Mouse (Mus musculus): ENCODE data around the gene Maff. TPM values are rescaled to one million over a fixed set of nuclear protein-coding genes. Genes with fewer than 3 reads are reported as not detected.
A peak's percentile ranks its signal among the peaks of the same experiment; 100 is the strongest.

Gene Maff
- polyA plus RNA-seq, 1 experiment, result 15.6 TPM

DNA sequence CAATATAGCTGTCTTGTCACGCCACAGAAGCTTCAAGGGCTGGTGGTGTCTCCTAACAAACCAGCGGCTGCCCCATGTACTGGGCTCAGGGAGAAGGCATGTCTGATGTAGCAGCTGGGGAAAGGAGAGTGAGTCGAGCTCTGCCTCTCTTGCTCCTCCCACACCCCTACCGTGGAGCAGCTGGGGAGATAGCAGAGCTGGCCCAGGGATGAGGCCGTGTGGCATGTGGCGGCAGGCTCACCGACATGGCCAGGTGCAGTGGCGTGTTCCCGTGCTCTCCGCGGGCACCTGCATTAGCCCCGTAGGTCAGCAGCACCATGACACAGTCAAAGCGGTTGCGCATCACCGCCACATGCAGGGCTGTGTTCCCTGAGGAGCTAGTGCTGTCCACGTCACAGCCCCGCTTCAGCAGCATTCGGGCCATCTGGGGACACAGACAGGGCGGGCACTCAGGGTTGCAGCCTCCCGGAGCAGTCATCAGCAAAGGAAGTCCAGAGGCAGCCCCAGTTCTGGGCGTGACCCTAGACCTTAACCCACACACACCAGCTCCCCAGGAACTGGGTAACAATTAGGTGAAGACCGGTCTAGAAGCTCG, 40.3 kb upstream of the Maff start:
- Histone ChIP-seq H3K4me3 (no peak overlapping the region), H3K79me2 (ENCODE audit: control insufficient read depth, insufficient read depth) (no peaks in the 10 kb centered on the region), H3K4me2 (ENCODE audit: low read depth) (no peak overlapping the region), H3K36me3 (ENCODE audit: control insufficient read depth, insufficient read depth) (peaks cover 9% of the 10 kb centered on the region), H3K27me3 (ENCODE audit: control insufficient read depth, insufficient read depth, insufficient read length) (no peaks in the 10 kb centered on the region), H3ac (ENCODE audit: control insufficient read depth, insufficient read length) (no peak overlapping the region)
- TF ChIP-seq TCF3 (IDR thresholded peaks at IDR 0.05; ENCODE audit: insufficient read length, low read depth) (peak; percentile 38), CEBPB (IDR thresholded peaks at IDR 0.05; ENCODE audit: insufficient read depth, poor library complexity, severe bottlenecking) (no peak), MYOG (IDR thresholded peaks at IDR 0.05; ENCODE audit: control insufficient read depth in 1 of 3, insufficient read depth in 1 of 3, insufficient read length in 2 of 3, low read depth in 2 of 3) (peak in 2 of 3 experiments; percentile 86 to 91), MYOD1 (IDR thresholded peaks at IDR 0.05; ENCODE audit: control insufficient read depth in 1 of 3, insufficient read length in 2 of 3, low read depth in 2 of 3) (peak in 2 of 3 experiments; percentile 72 to 88)

- Histone ChIP-seq H3K79me2 (ENCODE audit: control insufficient read depth, insufficient read depth) (no peaks in the 10 kb centered on the region), H3K36me3 (ENCODE audit: control insufficient read depth, insufficient read depth) (peaks cover 9% of the 10 kb centered on the region), H3K4me2 (ENCODE audit: low read depth) (no peak overlapping the region), H3ac (ENCODE audit: control insufficient read depth, insufficient read length) (no peak overlapping the region), H3K4me3 (no peak overlapping the region), H3K27me3 (ENCODE audit: control insufficient read depth, insufficient read depth, insufficient read length) (no peaks in the 10 kb centered on the region)
- no peak for TF ChIP-seq USF1 (IDR thresholded peaks at IDR 0.05; ENCODE audit: low read depth)
- TF ChIP-seq TCF3 (IDR thresholded peaks at IDR 0.05; ENCODE audit: insufficient read length, low read depth), result no peak
- no peak for TF ChIP-seq POLR2AphosphoS2 (IDR thresholded peaks at IDR 0.05; ENCODE audit: insufficient read length, low read depth)
- no peak for TF ChIP-seq SRF (IDR thresholded peaks at IDR 0.05; ENCODE audit: control insufficient read depth, insufficient read length, low read depth)
- no peak for TF ChIP-seq MYOG (IDR thresholded peaks at IDR 0.05; ENCODE audit: control insufficient read depth in 1 of 3, insufficient read depth in 1 of 3, insufficient read length in 2 of 3, low read depth in 2 of 3)
- no peak for TF ChIP-seq POLR2A (IDR thresholded peaks at IDR 0.05; ENCODE audit: insufficient read length, low read depth)
- no peak for TF ChIP-seq TCF12 (IDR thresholded peaks at IDR 0.05; ENCODE audit: insufficient read depth, poor library complexity, severe bottlenecking)
- no peak for TF ChIP-seq E2F4 (IDR thresholded peaks at IDR 0.05; ENCODE audit: insufficient read depth)
- peak; percentile 61 for TF ChIP-seq REST (IDR thresholded peaks at IDR 0.05; ENCODE audit: insufficient read depth, insufficient read length)
Observed at GRCm38 (mm10) chr15:79307861-79308260, 38.6 kb upstream of the Maff start.

DNA sequence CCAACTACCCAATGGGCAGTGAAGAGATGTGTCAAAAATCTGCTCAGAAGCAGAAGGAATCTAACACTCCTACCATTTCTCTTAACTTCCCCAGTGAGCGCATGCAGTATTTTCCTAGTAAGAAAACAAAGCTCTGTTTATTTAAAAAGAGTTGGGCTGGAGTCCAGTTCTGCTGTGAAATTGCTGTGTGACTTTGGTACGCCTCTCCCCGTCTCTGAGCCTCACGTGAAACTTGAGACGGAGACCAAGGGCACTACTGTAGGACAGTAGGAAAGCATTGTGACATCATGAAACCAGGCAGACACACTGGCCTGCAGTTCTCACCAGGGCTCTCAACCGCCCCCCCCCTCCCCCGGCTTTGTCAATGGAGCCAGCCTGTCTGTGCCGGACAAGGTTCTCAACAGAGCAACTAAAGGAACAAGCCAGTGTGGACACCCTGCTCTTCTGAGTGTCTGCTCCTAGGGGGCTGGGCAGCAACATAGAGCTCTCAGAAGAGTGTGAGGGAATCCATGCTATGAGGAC, 32.5 kb upstream of the Maff start:
- Histone ChIP-seq H3K27me3 (ENCODE audit: control insufficient read depth, insufficient read depth, insufficient read length) (no peaks in the 10 kb centered on the region), H3ac (ENCODE audit: control insufficient read depth, insufficient read length) (no peak overlapping the region), H3K36me3 (ENCODE audit: control insufficient read depth, insufficient read depth) (no peaks in the 10 kb centered on the region), H3K4me2 (ENCODE audit: low read depth) (no peak overlapping the region), H3K79me2 (ENCODE audit: control insufficient read depth, insufficient read depth) (no peaks in the 10 kb centered on the region), H3K4me3 (no peak overlapping the region)
- TF ChIP-seq SRF (IDR thresholded peaks at IDR 0.05; ENCODE audit: control insufficient read depth, insufficient read length, low read depth), result no peak
- no peak for TF ChIP-seq POLR2AphosphoS2 (IDR thresholded peaks at IDR 0.05; ENCODE audit: insufficient read length, low read depth)
- no peak for TF ChIP-seq MYOG (IDR thresholded peaks at IDR 0.05; ENCODE audit: control insufficient read depth in 1 of 3, insufficient read depth in 1 of 3, insufficient read length in 2 of 3, low read depth in 2 of 3)

DNA sequence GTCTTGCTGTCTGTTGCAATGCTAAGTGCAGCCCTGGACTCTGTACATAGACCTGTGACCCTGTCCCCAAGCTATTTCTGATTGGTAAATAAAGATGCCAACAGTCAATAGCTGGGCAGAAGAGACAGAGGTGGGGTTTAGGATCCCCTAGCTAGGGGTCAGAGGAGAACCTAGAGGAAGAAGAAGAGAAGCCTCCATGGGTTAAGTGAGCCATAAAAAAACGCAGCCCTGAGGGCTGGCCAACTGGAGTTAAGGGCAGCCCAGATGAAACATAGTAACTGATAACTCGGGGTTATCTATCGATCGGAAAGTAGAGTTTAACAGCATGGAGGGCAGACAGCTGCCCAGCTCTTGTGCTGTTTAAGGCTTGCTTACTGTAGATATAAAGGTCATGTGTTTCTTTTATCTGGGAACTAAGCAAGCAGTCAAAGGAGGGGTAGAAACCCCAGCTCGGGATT, 24.7 kb upstream of the Maff start:
- Histone ChIP-seq H3K36me3 (ENCODE audit: control insufficient read depth, insufficient read depth) (no peaks in the 10 kb centered on the region), H3K79me2 (ENCODE audit: control insufficient read depth, insufficient read depth) (peaks cover 10% of the 10 kb centered on the region)
- TF ChIP-seq TCF12 (IDR thresholded peaks at IDR 0.05; ENCODE audit: insufficient read depth, poor library complexity, severe bottlenecking) (no peak), POLR2AphosphoS2 (IDR thresholded peaks at IDR 0.05; ENCODE audit: insufficient read length, low read depth) (no peak), SRF (IDR thresholded peaks at IDR 0.05; ENCODE audit: control insufficient read depth, insufficient read length, low read depth) (no peak), MAX (IDR thresholded peaks at IDR 0.05; ENCODE audit: low read depth) (no peak), POLR2A (IDR thresholded peaks at IDR 0.05; ENCODE audit: insufficient read length, low read depth) (no peak), MYOD1 (IDR thresholded peaks at IDR 0.05; ENCODE audit: control insufficient read depth in 1 of 3, insufficient read length in 2 of 3, low read depth in 2 of 3) (no peak), TCF3 (IDR thresholded peaks at IDR 0.05; ENCODE audit: insufficient read length, low read depth) (no peak), USF1 (IDR thresholded peaks at IDR 0.05; ENCODE audit: low read depth) (no peak), E2F4 (IDR thresholded peaks at IDR 0.05; ENCODE audit: insufficient read depth) (no peak), CEBPB (IDR thresholded peaks at IDR 0.05; ENCODE audit: insufficient read depth, poor library complexity, severe bottlenecking) (no peak), MYOG (IDR thresholded peaks at IDR 0.05; ENCODE audit: control insufficient read depth in 1 of 3, insufficient read depth in 1 of 3, insufficient read length in 2 of 3, low read depth in 2 of 3) (no peak)

GRCm38 (mm10) chr15:79322281-79322990, 24.0 kb upstream of the Maff start:
- H3K79me2 ChIP-seq (ENCODE audit: control insufficient read depth, insufficient read depth), result peaks cover 10% of the 10 kb centered on the region
- no peak overlapping the region for H3K4me2 ChIP-seq (ENCODE audit: low read depth)
- H3ac ChIP-seq (ENCODE audit: control insufficient read depth, insufficient read length), result no peak overlapping the region
- no peaks in the 10 kb centered on the region for H3K36me3 ChIP-seq (ENCODE audit: control insufficient read depth, insufficient read depth)
- no peak for TF ChIP-seq TCF12 (IDR thresholded peaks at IDR 0.05; ENCODE audit: insufficient read depth, poor library complexity, severe bottlenecking)
- no peak for TF ChIP-seq CEBPB (IDR thresholded peaks at IDR 0.05; ENCODE audit: insufficient read depth, poor library complexity, severe bottlenecking)
- no peak for TF ChIP-seq MYOG (IDR thresholded peaks at IDR 0.05; ENCODE audit: control insufficient read depth in 1 of 3, insufficient read depth in 1 of 3, insufficient read length in 2 of 3, low read depth in 2 of 3)
- no peak for TF ChIP-seq SRF (IDR thresholded peaks at IDR 0.05; ENCODE audit: control insufficient read depth, insufficient read length, low read depth)
- TF ChIP-seq TCF3 (IDR thresholded peaks at IDR 0.05; ENCODE audit: insufficient read length, low read depth), result no peak
- no peak for TF ChIP-seq POLR2AphosphoS2 (IDR thresholded peaks at IDR 0.05; ENCODE audit: insufficient read length, low read depth)
- TF ChIP-seq MAX (IDR thresholded peaks at IDR 0.05; ENCODE audit: low read depth), result no peak
- TF ChIP-seq POLR2A (IDR thresholded peaks at IDR 0.05; ENCODE audit: insufficient read length, low read depth), result no peak
- TF ChIP-seq USF1 (IDR thresholded peaks at IDR 0.05; ENCODE audit: low read depth), result no peak
- TF ChIP-seq MYOD1 (IDR thresholded peaks at IDR 0.05; ENCODE audit: control insufficient read depth in 1 of 3, insufficient read length in 2 of 3, low read depth in 2 of 3), result no peak
- no peak for TF ChIP-seq E2F4 (IDR thresholded peaks at IDR 0.05; ENCODE audit: insufficient read depth)
- no peaks in the 10 kb centered on the region for H3K27me3 ChIP-seq (ENCODE audit: control insufficient read depth, insufficient read depth, insufficient read length)
- H3K4me3 ChIP-seq, result no peak overlapping the region

More for the DNA sequence above, 24.7 kb upstream of the Maff start:
- Histone ChIP-seq H3K27me3 (ENCODE audit: control insufficient read depth, insufficient read depth, insufficient read length) (no peaks in the 10 kb centered on the region), H3K4me2 (ENCODE audit: low read depth) (no peak overlapping the region), H3ac (ENCODE audit: control insufficient read depth, insufficient read length) (no peak overlapping the region), H3K4me3 (no peak overlapping the region)
